17 mouse cellular contexts compared by ENCODE assay signal in genomic region chr14:8503345-8503744, GRCm38 (mm10).
"Had no signal": no experiment of that assay in that cellular context is flagged by ENCODE, and none has a peak within 500 bp of the region (broad histone marks: within the 10 kb centered on the region; RNA-seq: fewer than 3 reads in every experiment).

No protein-coding gene starts in this region.

- H3K36me3 ChIP-seq: liver, embryonic 13.5 days; midbrain, embryonic 12.5 days; neural tube, embryonic 13.5 days; stomach, embryonic 15.5 days had no signal

- ATAC-seq: midbrain, embryonic 16.5 days had no signal

- H3K9ac ChIP-seq: liver, embryonic 13.5 days; midbrain, embryonic 12.5 days; neural tube, embryonic 13.5 days; stomach, embryonic 15.5 days had no signal

- H3K4me1 ChIP-seq: liver, embryonic 13.5 days; midbrain, embryonic 12.5 days; neural tube, embryonic 13.5 days; stomach, embryonic 15.5 days had no signal

- H3K27ac ChIP-seq: kidney, postnatal 0 days; left cerebral cortex, adult 2 months; liver, embryonic 13.5 days; midbrain, embryonic 12.5 days; neural tube, embryonic 13.5 days; stomach, embryonic 15.5 days had no signal

- H3K4me3 ChIP-seq: left cerebral cortex, adult 2 months; liver, embryonic 13.5 days; midbrain, embryonic 12.5 days; myocyte; neural tube, embryonic 13.5 days; stomach, embryonic 15.5 days had no signal

- H3K4me2 ChIP-seq: liver, embryonic 13.5 days; midbrain, embryonic 12.5 days; neural tube, embryonic 13.5 days; stomach, embryonic 15.5 days had no signal

- H3K27me3 ChIP-seq: liver, embryonic 13.5 days; midbrain, embryonic 12.5 days; neural tube, embryonic 13.5 days; stomach, embryonic 15.5 days had no signal

- H3K9me3 ChIP-seq: liver, embryonic 13.5 days; midbrain, embryonic 12.5 days; neural tube, embryonic 13.5 days; stomach, embryonic 15.5 days had no signal

- DNase-seq: kidney, adult 2 months; kidney, postnatal 25 days; liver, embryonic 13.5 days; lung, adult 2 months; lung, postnatal 14 days; lung, postnatal 4 days; retina, postnatal 1 day; right cerebral cortex, postnatal 25 days; spleen, adult 18-20 months; thymus, postnatal 25 days had no signal
